In genomic region chr13:51023271-51023670, GRCm38 (mm10) we compare ENCODE assay signal across 10 mouse cellular contexts.
DNase-seq lines count a peak whose midpoint lies in the region; ATAC-seq and TF ChIP-seq lines count a peak whose summit lies in the region.
"Had no signal": no experiment of that assay in that cellular context is flagged by ENCODE, and none has a peak within 500 bp of the region (broad histone marks: within the 10 kb centered on the region; RNA-seq: fewer than 3 reads in every experiment).

No protein-coding gene starts in this region.

- H3K27me3 ChIP-seq in kidney, embryonic 15.5 days = no peaks in the 10 kb centered on the region
- no peaks in the 10 kb centered on the region for H3K27me3 ChIP-seq in embryonic facial prominence, embryonic 14.5 days (replicated peaks; ENCODE audit: control insufficient read depth, insufficient read depth, low read length)
- no peaks in the 10 kb centered on the region for H3K27me3 ChIP-seq in stomach, embryonic 14.5 days (ENCODE audit: control insufficient read depth, insufficient read depth, low read length)
- no peaks in the 10 kb centered on the region for H3K27me3 ChIP-seq in kidney, adult 2 months (replicated peaks; ENCODE audit: control insufficient read depth, insufficient read depth, low read length)

- H3K9ac ChIP-seq in kidney, embryonic 15.5 days = no peak overlapping the region
- H3K9ac ChIP-seq in embryonic facial prominence, embryonic 14.5 days (ENCODE audit: low read depth, low read length) = peak overlapping the region; percentile 6; the same call in 1 of the 2 replicates
- no peak overlapping the region for H3K9ac ChIP-seq in stomach, embryonic 14.5 days (replicated peaks; ENCODE audit: low read depth, low read length)

- no peak overlapping the region for H3K4me2 ChIP-seq in kidney, embryonic 15.5 days
- no peak overlapping the region for H3K4me2 ChIP-seq in embryonic facial prominence, embryonic 14.5 days (ENCODE audit: low read depth, low read length)
- H3K4me2 ChIP-seq in stomach, embryonic 14.5 days (replicated peaks; ENCODE audit: low read depth, low read length) = no peak overlapping the region
- H3K4me2 ChIP-seq: liver, embryonic 11.5 days had no signal

- no peak for TF ChIP-seq CTCF in kidney, adult 2 months (conservative IDR thresholded peaks at IDR 0.05; ENCODE audit: insufficient read depth, insufficient read length, low read depth, low read length)

- H3K4me1 ChIP-seq in kidney, embryonic 15.5 days = peaks cover 16% of the 10 kb centered on the region
- H3K4me1 ChIP-seq in embryonic facial prominence, embryonic 14.5 days (ENCODE audit: control insufficient read depth, insufficient read depth, low read length) = peaks cover 36% of the 10 kb centered on the region
- H3K4me1 ChIP-seq in stomach, embryonic 14.5 days (ENCODE audit: control insufficient read depth, insufficient read depth, low read length) = 0 out of 2 replicates have a peak, but pooled peaks cover 11% of the 10 kb centered on the region
- peaks cover 3% of the 10 kb centered on the region; the same call in 1 of the 2 replicates for H3K4me1 ChIP-seq in kidney, adult 2 months (ENCODE audit: control insufficient read depth, insufficient read depth, low read length)

- peak overlapping the region; percentile 38; the same call in 1 of the 2 replicates for H3K27ac ChIP-seq in kidney, embryonic 15.5 days
- H3K27ac ChIP-seq in embryonic facial prominence, embryonic 14.5 days (replicated peaks; ENCODE audit: low read depth, low read length) = peak overlapping the region; percentile 89
- 0 out of 2 replicates have a peak overlapping the region, but pooled peaks have one; percentile 6 for H3K27ac ChIP-seq in stomach, embryonic 14.5 days (ENCODE audit: low read length)
- H3K27ac ChIP-seq in kidney, adult 2 months (ENCODE audit: insufficient read depth, low read depth, low read length) = no peak overlapping the region

- no peaks in the 10 kb centered on the region for H3K36me3 ChIP-seq in kidney, embryonic 15.5 days
- no peaks in the 10 kb centered on the region for H3K36me3 ChIP-seq in embryonic facial prominence, embryonic 14.5 days (ENCODE audit: control insufficient read depth, insufficient read depth, low read length)
- H3K36me3 ChIP-seq in stomach, embryonic 14.5 days (ENCODE audit: control insufficient read depth, insufficient read depth, low read length) = no peaks in the 10 kb centered on the region
- H3K36me3 ChIP-seq in kidney, adult 2 months (ENCODE audit: control insufficient read depth, insufficient read depth, low read length) = no peaks in the 10 kb centered on the region

- no peak for TF ChIP-seq POLR2A in kidney, adult 2 months (IDR thresholded peaks at IDR 0.05; ENCODE audit: low read depth, low read length)

- WGBS in kidney, embryonic 15.5 days = 65% methylated on average over 11 of the region's 11 CpGs
- WGBS in embryonic facial prominence, embryonic 14.5 days = 58% methylated on average over 11 of the region's 11 CpGs
- WGBS in stomach, embryonic 14.5 days = 85% methylated on average over 11 of the region's 11 CpGs
- WGBS in kidney, adult 2 months = 73% methylated on average over 11 of the region's 11 CpGs

- DNase-seq in heart, adult 11 months = peak; percentile 73
- DNase-seq in heart, adult 8-10 months (ENCODE audit: low spot score) = no peak
- no peak for DNase-seq in kidney, adult 11 months
- no peak for DNase-seq in embryonic facial prominence, embryonic 14.5 days (ENCODE audit: low spot score)
- no peak for DNase-seq in B cell, adult 2 months
- no peak for DNase-seq in kidney, adult 2 months
- DNase-seq: thymus, adult 18-20 months had no signal

- no peak for ATAC-seq in kidney, embryonic 15.5 days (replicated peaks; ENCODE audit: low FRiP score)
- peak; percentile 12; the same call in 1 of the 2 replicates for ATAC-seq in embryonic facial prominence, embryonic 14.5 days (ENCODE audit: low read depth)
- no peak for ATAC-seq in stomach, embryonic 14.5 days (ENCODE audit: insufficient number of reproducible peaks, insufficient read depth, low FRiP score, low read depth)

- no peaks in the 10 kb centered on the region for H3K9me3 ChIP-seq in kidney, embryonic 15.5 days (replicated peaks)
- H3K9me3 ChIP-seq in embryonic facial prominence, embryonic 14.5 days (ENCODE audit: control insufficient read depth, low read length) = no peaks in the 10 kb centered on the region
- H3K9me3 ChIP-seq in stomach, embryonic 14.5 days (ENCODE audit: control insufficient read depth, low read depth, low read length) = no peaks in the 10 kb centered on the region

- no peak overlapping the region for H3K4me3 ChIP-seq in kidney, embryonic 15.5 days (replicated peaks)
- H3K4me3 ChIP-seq in embryonic facial prominence, embryonic 14.5 days (ENCODE audit: low read depth, low read length) = no peak overlapping the region
- no peak overlapping the region for H3K4me3 ChIP-seq in stomach, embryonic 14.5 days (ENCODE audit: low read depth, low read length)
- H3K4me3 ChIP-seq in kidney, adult 2 months (ENCODE audit: insufficient read depth, low read depth, low read length) = no peak overlapping the region
